21 mouse cellular contexts compared by ENCODE assay signal in genomic region chr10:119001000-119001780, GRCm38 (mm10).
A peak's percentile ranks its signal among the peaks of the same experiment; 100 is the strongest.
DNase-seq lines count a peak whose midpoint lies in the region; TF ChIP-seq lines count a peak whose summit lies in the region.
"Had no signal": no experiment of that assay in that cellular context is flagged by ENCODE, and none has a peak within 500 bp of the region (broad histone marks: within the 10 kb centered on the region; RNA-seq: fewer than 3 reads in every experiment).

No protein-coding gene starts in this region.

- H3K4me3 ChIP-seq in CH12.LX (replicated peaks in 1 of 3; ENCODE audit: low read depth in 2 of 3, low read length in 2 of 3, poor library complexity in 1 of 3) (peak overlapping the region in 1 of 3 experiments; percentile 44), myocyte (peak overlapping the region; percentile 23)
- H3K4me3 ChIP-seq: heart, embryonic 15.5 days; hindbrain, embryonic 15.5 days; limb, embryonic 13.5 days; megakaryocyte, embryonic 14.5 days; neural tube, embryonic 15.5 days had no signal

- no peaks in the 10 kb centered on the region for H3K79me2 ChIP-seq in CH12.LX (replicated peaks; ENCODE audit: control insufficient read depth, extremely low read depth, insufficient read depth, poor library complexity, severe bottlenecking)
- H3K79me2 ChIP-seq in myocyte (ENCODE audit: control insufficient read depth, insufficient read depth) = peaks cover 6% of the 10 kb centered on the region

- TF ChIP-seq RAD21 in CH12.LX (IDR thresholded peaks at IDR 0.05; ENCODE audit: low read depth, low read length) = no peak

- no peaks in the 10 kb centered on the region for H3K27me3 ChIP-seq in CH12.LX (replicated peaks)
- H3K27me3 ChIP-seq in myocyte (ENCODE audit: control insufficient read depth, insufficient read depth, insufficient read length) = no peaks in the 10 kb centered on the region
- H3K27me3 ChIP-seq: heart, embryonic 15.5 days; hindbrain, embryonic 15.5 days; limb, embryonic 13.5 days; neural tube, embryonic 15.5 days; Patski had no signal

- dilution Hi-C loops in CH12.LX (cut with MboI; ENCODE audit: extremely low pct_ligation_motif_present, extremely low pct_unique_long_range_greater_than_20kb, low sequenced_read_pairs) = no loop called here

- no peak overlapping the region for H3K9ac ChIP-seq in CH12.LX (ENCODE audit: insufficient read depth, low read depth)
- H3K9ac ChIP-seq: forebrain, postnatal 0 days; heart, embryonic 15.5 days; hindbrain, embryonic 15.5 days; limb, embryonic 13.5 days; liver, embryonic 14.5 days; neural tube, embryonic 15.5 days had no signal

- H3K4me2 ChIP-seq in CH12.LX (ENCODE audit: insufficient read depth, low read depth, poor library complexity, severe bottlenecking) = no peak overlapping the region
- H3K4me2 ChIP-seq in myocyte (ENCODE audit: low read depth) = peak overlapping the region; percentile 66
- H3K4me2 ChIP-seq: heart, embryonic 15.5 days; hindbrain, embryonic 15.5 days; limb, embryonic 13.5 days; neural tube, embryonic 15.5 days had no signal

- TF ChIP-seq EP300 in CH12.LX (IDR thresholded peaks at IDR 0.05; ENCODE audit: low read length) = no peak

- in situ Hi-C loops in CH12.LX (cut with MboI; ENCODE audit: low pct_ligation_motif_present, low pct_unique_long_range_greater_than_20kb, low sequenced_read_pairs) = no loop called here

- intact Hi-C loops in left cerebral cortex, postnatal 14 days (cut with DNase I) = no loop called here

- TF ChIP-seq CTCF in CH12.LX (conservative IDR thresholded peaks at IDR 0.05 in 1 of 2, IDR thresholded peaks at IDR 0.05 in 1 of 2; ENCODE audit: low read depth in 2 of 2, low read length in 2 of 2) = no peak

- H3K27ac ChIP-seq in CH12.LX (ENCODE audit: insufficient read depth, low read depth) = no peak overlapping the region
- H3K27ac ChIP-seq: heart, embryonic 15.5 days; hindbrain, embryonic 15.5 days; limb, embryonic 13.5 days; liver, embryonic 14.5 days; neural tube, embryonic 15.5 days had no signal

- H3ac ChIP-seq in myocyte (ENCODE audit: control insufficient read depth, insufficient read length) = no peak overlapping the region

- peaks cover 0 to 55% of the 10 kb centered on the region in 2 experiments; a peak in 2 of 4 replicates for H3K4me1 ChIP-seq in CH12.LX (ENCODE audit: control insufficient read depth in 1 of 2, insufficient read depth in 2 of 2)
- H3K4me1 ChIP-seq: heart, embryonic 15.5 days; hindbrain, embryonic 15.5 days; limb, embryonic 13.5 days; megakaryocyte, embryonic 14.5 days had no signal

- peak; percentile 20 for DNase-seq in thymus, postnatal 0 days (ENCODE audit: low spot score)
- DNase-seq in thymus, postnatal 4 days = no peak
- DNase-seq in CH12.LX (ENCODE audit: extremely low read depth) = peak; percentile 54
- DNase-seq in brain, adult 2 months (ENCODE audit: low read depth, low spot score) = peak; percentile 31
- DNase-seq in left cerebral cortex, postnatal 14 days (ENCODE audit: low spot score in 2 of 2) = no peak
- DNase-seq in cerebellum, adult 11 months = no peak
- DNase-seq: adrenal gland, postnatal 25 days; cerebellum, adult 8-10 months; forebrain, postnatal 0 days; heart, postnatal 4 days; midbrain, embryonic 14.5 days; right cerebral cortex, postnatal 14 days; spleen, adult 18-20 months had no signal

- H3K9me3 ChIP-seq in CH12.LX (replicated peaks; ENCODE audit: low read length) = peaks cover 1% of the 10 kb centered on the region
- H3K9me3 ChIP-seq: heart, embryonic 15.5 days; hindbrain, embryonic 15.5 days; limb, embryonic 13.5 days; neural tube, embryonic 15.5 days had no signal

- TF ChIP-seq POLR2A in CH12.LX (IDR thresholded peaks at IDR 0.05; ENCODE audit: low read depth, low read length) = no peak
- no peak for TF ChIP-seq POLR2A in myocyte (IDR thresholded peaks at IDR 0.05; ENCODE audit: insufficient read length, low read depth)

- no peaks in the 10 kb centered on the region for H3K36me3 ChIP-seq in CH12.LX (replicated peaks in 1 of 2; ENCODE audit: control insufficient read depth in 1 of 2, insufficient read depth in 1 of 2, low read length in 1 of 2)
- no peaks in the 10 kb centered on the region for H3K36me3 ChIP-seq in myocyte (ENCODE audit: control insufficient read depth, insufficient read depth)
- H3K36me3 ChIP-seq: heart, embryonic 15.5 days; hindbrain, embryonic 15.5 days; limb, embryonic 13.5 days; neural tube, embryonic 15.5 days had no signal

TF ChIP-seq in CH12.LX, 34 proteins besides CTCF, POLR2A, EP300 and RAD21:
- TF ChIP-seq MYC (IDR thresholded peaks at IDR 0.05; ENCODE audit: low read depth, low read length) (0 out of 2 replicates have a peak, but pooled peaks have one; percentile 21), TBP (conservative IDR thresholded peaks at IDR 0.05; ENCODE audit: low read depth, low read length) (no peak), BHLHE40 (IDR thresholded peaks at IDR 0.05; ENCODE audit: low read depth, low read length) (peak; percentile 67), ETS1 (conservative IDR thresholded peaks at IDR 0.05; ENCODE audit: low read depth, low read length) (peak; percentile 30; the same call in 1 of the 2 replicates)

TF ChIP-seq in myocyte, 11 proteins besides CTCF, POLR2A, EP300 and RAD21:
- TF ChIP-seq MAX (IDR thresholded peaks at IDR 0.05; ENCODE audit: low read depth) (no peak), USF1 (IDR thresholded peaks at IDR 0.05; ENCODE audit: low read depth) (no peak), TCF12 (IDR thresholded peaks at IDR 0.05; ENCODE audit: insufficient read depth, poor library complexity, severe bottlenecking) (peak; percentile 22), MYOD1 (IDR thresholded peaks at IDR 0.05; ENCODE audit: control insufficient read depth in 1 of 3, insufficient read length in 2 of 3, low read depth in 2 of 3) (peak in 2 of 3 experiments; percentile 77 to 81), CEBPB (IDR thresholded peaks at IDR 0.05; ENCODE audit: insufficient read depth, poor library complexity, severe bottlenecking) (peak; percentile 81), E2F4 (IDR thresholded peaks at IDR 0.05; ENCODE audit: insufficient read depth) (no peak), POLR2AphosphoS2 (IDR thresholded peaks at IDR 0.05; ENCODE audit: insufficient read length, low read depth) (no peak), MYOG (IDR thresholded peaks at IDR 0.05; ENCODE audit: control insufficient read depth in 1 of 3, insufficient read depth in 1 of 3, insufficient read length in 2 of 3, low read depth in 2 of 3) (peak in 1 of 3 experiments; percentile 57)

Comparison
In these comparisons a context has a peak if more than half of its experiments do, and no peak if none do; other contexts are left out.
1. DNase-seq: peak in thymus, postnatal 0 days (single experiment), CH12.LX (single experiment) and brain, adult 2 months (single experiment); none in thymus, postnatal 4 days (single experiment), left cerebral cortex, postnatal 14 days (0 of 2) and cerebellum, adult 11 months (single experiment).